Mouse (Mus musculus): ENCODE measurements around the gene Ankrd6. TPM values are rescaled to one million over a fixed set of nuclear protein-coding genes. Genes with fewer than 3 reads are reported as not detected.
A peak's percentile ranks its signal among the peaks of the same experiment; 100 is the strongest.

The Ankrd6 gene
- total and polyA plus RNA-seq, 2 experiments from 2014 or later: 2.3 to 20.0 TPM

DNA sequence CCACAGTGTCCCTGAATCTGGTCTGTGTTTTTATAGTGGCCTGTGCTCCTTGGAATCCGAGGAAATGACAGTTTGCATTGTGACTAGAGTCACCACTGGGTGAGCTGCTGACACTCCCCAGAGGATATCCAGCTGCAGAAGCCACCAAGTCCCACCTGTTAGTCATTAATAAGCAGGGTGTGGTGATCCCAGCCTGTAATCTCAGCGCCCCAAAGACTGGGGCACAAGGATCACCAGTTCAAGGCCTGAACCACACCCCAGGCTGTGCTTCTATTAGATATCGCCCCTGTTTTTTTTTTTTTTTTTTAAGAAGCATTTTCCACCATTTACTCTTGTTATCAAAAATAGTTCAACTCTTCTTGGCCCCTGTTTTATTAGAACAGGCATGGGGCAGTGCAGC lies 36.4 kb upstream of the Ankrd6 start:
- no peak overlapping the region for H3K9ac ChIP-seq (replicated peaks; ENCODE audit: low read depth, low read length)
- DNase-seq (ENCODE audit: low spot score) (no peak), ATAC-seq (ENCODE audit: insufficient read depth, low read depth) (no peak)
- no peaks in the 10 kb centered on the region for H3K9me3 ChIP-seq (replicated peaks; ENCODE audit: control insufficient read depth, low read length)
- H3K4me2 ChIP-seq (ENCODE audit: low read depth, low read length): no peak overlapping the region
- no peak overlapping the region for H3K4me3 ChIP-seq (ENCODE audit: low read depth, low read length)
- peaks cover 18% of the 10 kb centered on the region for H3K4me1 ChIP-seq (ENCODE audit: control insufficient read depth, insufficient read depth)
- WGBS: 55% methylated on average over 3 of the region's 3 CpGs
- no peaks in the 10 kb centered on the region for H3K27me3 ChIP-seq (ENCODE audit: control insufficient read depth, insufficient read depth, low read length)
- no peak overlapping the region for H3K27ac ChIP-seq (ENCODE audit: low read depth)
- no peaks in the 10 kb centered on the region for H3K36me3 ChIP-seq (replicated peaks; ENCODE audit: control insufficient read depth, insufficient read depth, low read length)
- TF ChIP-seq EP300 (IDR thresholded peaks at IDR 0.05; ENCODE audit: low read depth): no peak
- TF ChIP-seq CTCF (IDR thresholded peaks at IDR 0.05; ENCODE audit: low read depth): no peak

DNA sequence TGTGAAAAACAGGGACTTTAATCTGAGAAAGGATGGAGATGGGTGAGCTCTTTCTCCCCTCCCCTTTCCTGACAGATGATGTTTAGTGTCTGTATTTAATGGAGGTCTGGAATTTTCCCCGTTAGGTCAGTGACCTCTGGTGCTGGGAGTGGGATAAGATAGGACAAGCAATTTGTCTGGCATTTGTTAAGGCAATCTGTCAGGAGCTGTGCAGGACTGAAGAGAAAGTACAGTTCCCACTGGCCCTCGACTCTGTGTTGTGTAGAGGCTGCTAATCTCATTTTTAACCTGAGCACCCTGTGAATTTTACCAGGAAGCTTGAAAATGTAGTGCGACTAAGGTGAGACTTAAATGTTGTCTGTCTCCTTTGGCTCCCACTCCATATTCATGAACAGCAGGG lies 35.0 kb upstream of the Ankrd6 start:
- Histone ChIP-seq H3K27me3 (ENCODE audit: control insufficient read depth, insufficient read depth, low read length) (no peaks in the 10 kb centered on the region), H3K4me1 (ENCODE audit: control insufficient read depth, insufficient read depth) (peaks cover 23% of the 10 kb centered on the region), H3K4me2 (ENCODE audit: low read depth, low read length) (peak overlapping the region; percentile 97; the same call in 1 of the 2 replicates), H3K36me3 (replicated peaks; ENCODE audit: control insufficient read depth, insufficient read depth, low read length) (no peaks in the 10 kb centered on the region), H3K4me3 (ENCODE audit: low read depth, low read length) (peak overlapping the region; percentile 82; the same call in 1 of the 2 replicates), H3K27ac (ENCODE audit: low read depth) (peak overlapping the region; percentile 45; the same call in 1 of the 2 replicates), H3K9ac (replicated peaks; ENCODE audit: low read depth, low read length) (no peak overlapping the region), H3K9me3 (replicated peaks; ENCODE audit: control insufficient read depth, low read length) (no peaks in the 10 kb centered on the region)
- ATAC-seq (ENCODE audit: insufficient read depth, low read depth): no peak; the same call in 1 of the 2 replicates
- DNase-seq (ENCODE audit: low spot score): no peak
- TF ChIP-seq CTCF (IDR thresholded peaks at IDR 0.05; ENCODE audit: low read depth): no peak
- no peak for TF ChIP-seq EP300 (IDR thresholded peaks at IDR 0.05; ENCODE audit: low read depth)
- 12% methylated on average over 3 of the region's 3 CpGs for WGBS

DNA sequence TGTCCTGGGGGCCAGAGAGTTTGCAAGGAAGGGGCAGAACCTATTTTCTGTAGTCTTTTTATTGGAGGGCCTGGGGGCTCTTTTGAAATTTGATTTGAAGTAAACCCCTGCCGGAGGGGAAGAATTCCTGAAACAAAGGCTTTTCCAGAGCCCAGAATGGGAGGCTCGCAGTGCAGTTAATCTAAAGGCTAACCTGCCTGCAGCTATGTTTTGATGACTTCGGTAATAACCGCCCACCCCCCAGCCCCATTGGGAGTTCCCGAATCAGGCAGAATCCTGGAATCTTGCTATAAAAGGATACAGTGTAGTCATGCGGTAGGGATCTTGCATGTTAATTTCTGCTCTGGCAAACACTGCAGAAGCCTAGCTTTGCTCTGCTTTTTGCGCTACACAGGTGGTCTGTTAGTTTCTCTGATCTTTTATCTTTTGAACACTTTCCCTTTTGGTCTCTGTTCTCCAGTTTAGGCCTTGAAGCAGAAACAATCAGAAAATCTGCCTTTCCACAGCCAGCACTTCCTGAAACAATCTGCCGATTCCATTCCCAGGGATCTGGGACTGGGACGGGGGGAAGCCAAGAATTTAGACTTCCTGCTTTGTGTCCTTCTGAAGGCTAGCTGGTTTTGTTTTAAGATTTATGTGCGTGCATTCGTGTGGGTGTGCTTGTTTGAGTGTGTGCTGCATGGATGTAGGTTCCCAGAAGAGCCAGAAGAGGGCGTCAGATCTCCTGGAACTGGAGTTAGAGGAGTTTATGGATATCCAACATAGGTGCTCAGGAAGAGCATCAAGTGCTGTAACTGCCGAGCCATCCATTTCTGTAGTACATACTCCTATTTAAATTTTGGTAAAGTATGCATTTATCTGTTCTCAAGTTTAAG lies 34.4 kb upstream of the Ankrd6 start:
- Histone ChIP-seq H3K9me3 (replicated peaks; ENCODE audit: control insufficient read depth, low read length) (no peaks in the 10 kb centered on the region), H3K4me1 (ENCODE audit: control insufficient read depth, insufficient read depth) (peaks cover 23% of the 10 kb centered on the region), H3K27ac (ENCODE audit: low read depth) (peak overlapping the region; percentile 87; the same call in 1 of the 2 replicates), H3K4me2 (ENCODE audit: low read depth, low read length) (peak overlapping the region; percentile 97), H3K36me3 (replicated peaks; ENCODE audit: control insufficient read depth, insufficient read depth, low read length) (no peaks in the 10 kb centered on the region), H3K27me3 (ENCODE audit: control insufficient read depth, insufficient read depth, low read length) (no peaks in the 10 kb centered on the region), H3K9ac (replicated peaks; ENCODE audit: low read depth, low read length) (peak overlapping the region; percentile 75), H3K4me3 (ENCODE audit: low read depth, low read length) (peak overlapping the region; percentile 82)
- ATAC-seq (ENCODE audit: insufficient read depth, low read depth): no peak
- DNase-seq (ENCODE audit: low spot score): no peak
- TF ChIP-seq CTCF (IDR thresholded peaks at IDR 0.05; ENCODE audit: low read depth) (peak; percentile 31), EP300 (IDR thresholded peaks at IDR 0.05; ENCODE audit: low read depth) (no peak)
- WGBS: 19% methylated on average over 13 of the region's 13 CpGs

DNA sequence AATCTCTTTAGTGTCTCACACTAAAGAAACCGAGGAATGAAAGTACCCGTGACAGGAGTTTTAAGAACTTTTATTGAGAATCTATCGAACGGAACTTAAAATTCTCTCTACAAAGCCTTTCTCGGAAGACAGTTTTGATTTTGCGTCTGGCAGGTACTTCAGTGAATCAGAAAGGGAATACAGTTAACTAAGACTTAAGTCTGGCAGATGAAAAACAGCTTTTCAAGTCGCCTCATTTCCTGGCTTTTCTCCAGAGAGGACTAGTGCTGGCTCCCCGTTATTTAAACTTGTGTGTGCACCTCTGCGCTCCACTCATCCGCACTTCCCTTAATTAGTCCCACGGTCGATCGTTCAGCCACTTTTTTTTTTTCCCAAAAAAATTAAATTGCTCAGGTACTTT lies 33.6 kb upstream of the Ankrd6 start:
- H3K4me3 ChIP-seq (ENCODE audit: low read depth, low read length): peak overlapping the region; percentile 82
- no peaks in the 10 kb centered on the region for H3K9me3 ChIP-seq (replicated peaks; ENCODE audit: control insufficient read depth, low read length)
- TF ChIP-seq EP300 (IDR thresholded peaks at IDR 0.05; ENCODE audit: low read depth) (no peak), CTCF (IDR thresholded peaks at IDR 0.05; ENCODE audit: low read depth) (no peak)
- peaks cover 23% of the 10 kb centered on the region for H3K4me1 ChIP-seq (ENCODE audit: control insufficient read depth, insufficient read depth)
- ATAC-seq (ENCODE audit: insufficient read depth, low read depth) (no peak), DNase-seq (ENCODE audit: low spot score) (no peak)
- 1% methylated on average over 13 of the region's 13 CpGs for WGBS
- H3K36me3 ChIP-seq (replicated peaks; ENCODE audit: control insufficient read depth, insufficient read depth, low read length): no peaks in the 10 kb centered on the region
- peak overlapping the region; percentile 97 for H3K4me2 ChIP-seq (ENCODE audit: low read depth, low read length)
- no peaks in the 10 kb centered on the region for H3K27me3 ChIP-seq (ENCODE audit: control insufficient read depth, insufficient read depth, low read length)
- peak overlapping the region; percentile 87 for H3K27ac ChIP-seq (ENCODE audit: low read depth)
- H3K9ac ChIP-seq (replicated peaks; ENCODE audit: low read depth, low read length): peak overlapping the region; percentile 75

DNA sequence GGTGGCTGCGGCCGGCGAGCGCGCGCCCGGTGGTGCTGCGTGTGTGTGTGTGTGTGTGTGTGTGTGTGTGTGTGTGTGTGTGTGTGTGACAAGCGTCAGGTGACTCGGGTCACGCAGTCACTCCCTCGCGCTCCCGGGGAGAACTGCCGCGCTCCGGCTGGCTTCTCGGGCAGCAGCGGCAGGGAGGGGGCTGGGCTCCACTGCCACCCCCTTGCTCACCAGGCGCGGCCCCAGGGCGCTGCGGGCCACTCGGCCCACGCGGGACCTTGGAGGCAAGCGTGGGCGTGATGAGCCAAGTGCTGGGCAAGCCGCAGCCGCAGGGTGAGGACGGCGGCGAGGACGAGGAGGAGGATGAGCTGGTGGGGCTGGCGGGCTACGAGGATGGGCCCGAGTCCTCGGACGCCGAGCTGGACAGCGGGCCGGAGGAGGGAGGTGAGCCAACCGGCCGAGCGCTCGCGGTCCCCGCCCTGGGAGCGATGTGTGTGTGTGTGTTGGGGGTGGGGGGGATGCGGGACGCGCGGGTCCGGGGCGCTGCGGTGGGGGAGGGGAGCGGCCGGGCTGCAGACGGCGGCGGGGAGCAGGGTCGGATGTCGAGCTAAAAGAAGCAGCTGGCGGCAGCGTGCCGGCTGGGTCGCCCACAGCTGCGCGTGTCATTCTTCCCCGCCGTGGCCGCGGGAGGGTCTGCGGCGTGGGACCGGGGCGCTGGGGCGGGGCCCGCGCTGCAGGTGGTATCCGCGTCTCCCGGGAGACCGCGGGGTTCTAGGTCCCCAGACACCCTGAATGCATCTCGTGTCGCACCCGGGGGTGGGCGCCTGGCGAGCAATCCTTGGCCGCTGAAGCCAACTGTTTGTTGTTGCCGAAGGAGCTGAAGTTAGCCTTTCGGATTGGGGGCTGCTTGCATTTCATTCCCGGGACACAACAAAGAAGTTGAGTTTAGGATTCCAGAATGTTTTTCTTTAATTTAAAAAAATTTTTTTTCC lies 32.8 kb upstream of the Ankrd6 start:
- Histone ChIP-seq H3K27me3 (ENCODE audit: control insufficient read depth, insufficient read depth, low read length) (no peaks in the 10 kb centered on the region), H3K4me2 (ENCODE audit: low read depth, low read length) (peak overlapping the region; percentile 97), H3K4me3 (ENCODE audit: low read depth, low read length) (peak overlapping the region; percentile 82), H3K27ac (ENCODE audit: low read depth) (peak overlapping the region; percentile 87), H3K9ac (replicated peaks; ENCODE audit: low read depth, low read length) (peak overlapping the region; percentile 75), H3K4me1 (ENCODE audit: control insufficient read depth, insufficient read depth) (peaks cover 23% of the 10 kb centered on the region), H3K36me3 (replicated peaks; ENCODE audit: control insufficient read depth, insufficient read depth, low read length) (no peaks in the 10 kb centered on the region), H3K9me3 (replicated peaks; ENCODE audit: control insufficient read depth, low read length) (no peaks in the 10 kb centered on the region)
- ATAC-seq (ENCODE audit: insufficient read depth, low read depth) (peak; percentile 84), DNase-seq (ENCODE audit: low spot score) (peak; percentile 42)
- TF ChIP-seq CTCF (IDR thresholded peaks at IDR 0.05; ENCODE audit: low read depth) (no peak), EP300 (IDR thresholded peaks at IDR 0.05; ENCODE audit: low read depth) (no peak)
- under 1% methylated on average over 67 of the region's 94 CpGs for WGBS

Measured in heart, postnatal 0 days (tissue).